Mouse (Mus musculus) G1E (cell line): Measurements from ENCODE around the gene Gpm6a. TPM values are rescaled to one million over a fixed set of nuclear protein-coding genes. Genes with fewer than 3 reads are reported as not detected.

Source experiments
- ATAC-seq: 2 replicates; pipeline ENCODE4 v1.8.0; 2016; ENCODE audit warnings: mild to moderate bottlenecking; ENCODE audit not compliant: insufficient number of reproducible peaks, poor library complexity, low FRiP score, severe bottlenecking; ENCODE audit errors: extremely low read depth
- DNase-seq: peaks from one replicate; pipeline ENCODE4 v3.0.0; 2012; ENCODE audit warnings: low spot score
- H3K27me3 ChIP-seq: 2 replicates; pipeline ENCODE4 v1.6.1; 2012; ENCODE audit warnings: mild to moderate bottlenecking, low read length, inconsistent platforms; ENCODE audit not compliant: insufficient read depth
- H3K36me3 ChIP-seq: replicated peaks from 2 replicates; pipeline ENCODE3; 2012; ENCODE audit warnings: mild to moderate bottlenecking, inconsistent platforms
- H3K4me1 ChIP-seq: 2 replicates; pipeline ENCODE4 v1.6.1; 2012; ENCODE audit warnings: low read depth, low read length, inconsistent platforms, mixed read lengths; ENCODE audit not compliant: insufficient read depth
- H3K4me3 ChIP-seq: 2 replicates; pipeline ENCODE4 v1.5.1; 2012; ENCODE audit warnings: low read depth, mild to moderate bottlenecking, inconsistent platforms, low read length, moderate library complexity, mixed read lengths
- H3K9me3 ChIP-seq: replicated peaks from 2 replicates; pipeline ENCODE4 v1.6.1; 2012; ENCODE audit warnings: inconsistent platforms
- CTCF ChIP-seq: IDR thresholded peaks from 2 replicates; pipeline ENCODE4 v1.5.1; 2012; ENCODE audit warnings: low read depth, low read length, inconsistent platforms, mixed read lengths
- GATA1 ChIP-seq: IDR thresholded peaks from 2 replicates; pipeline ENCODE4 v1.6.1; 2012; ENCODE audit warnings: borderline replicate concordance, low read length, inconsistent platforms, mixed read lengths
- GATA2 ChIP-seq: IDR thresholded peaks from 2 replicates; pipeline ENCODE4 v1.6.1; 2012; ENCODE audit warnings: low read depth, low read length, inconsistent platforms, borderline replicate concordance
- POLR2AphosphoS5 ChIP-seq: IDR thresholded peaks from 2 replicates; pipeline ENCODE4 v1.6.1; 2012; ENCODE audit warnings: low read depth, low read length, inconsistent platforms; ENCODE audit not compliant: insufficient replicate concordance
- TAL1 ChIP-seq: conservative IDR thresholded peaks from 2 replicates; pipeline ENCODE4 v1.6.1; 2012; ENCODE audit warnings: low read depth, low read length, inconsistent platforms, mixed read lengths
- polyA plus RNA-seq: library from polyadenylated mRNA; stranded (reverse); fragments of >175 nt; gene quantifications from 2 replicates; pipeline ENCODE4 v1.2.3, GENCODE M21; 2012
- total RNA-seq, 2 experiments: library from RNA; stranded (forward) in 1 of 2; stranded (reverse) in 1 of 2; fragments of 200-1000 nt in 1 of 2; fragments of >200 nt in 1 of 2; fragmentation: Nextera tagmentation in 1 of 2; gene quantifications; 2 replicates each; pipeline ENCODE4 v1.2.3; 2014 to 2017

The Gpm6a gene
- total and polyA plus RNA-seq, 3 experiments, result not detected

DNA sequence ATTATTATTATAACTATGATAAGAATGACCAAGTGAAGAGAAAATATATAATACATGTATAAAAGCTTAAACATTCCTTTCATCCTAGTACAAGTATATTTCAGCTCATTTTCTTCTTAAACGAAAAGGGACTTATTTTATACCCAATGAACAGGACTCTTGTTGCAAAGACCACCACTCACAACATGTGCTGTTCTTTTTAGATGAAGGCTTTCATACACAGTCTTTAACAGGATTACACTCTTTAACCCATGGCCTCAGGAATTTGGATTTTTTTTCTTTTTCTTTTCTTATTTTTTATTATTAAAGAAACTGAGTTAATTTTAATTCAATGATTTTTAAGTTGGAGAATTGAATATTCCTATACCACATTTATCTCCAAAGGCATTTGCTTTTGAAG is 20.4 kb downstream of the Gpm6a start:
- Histone ChIP-seq H3K4me3 (no peak overlapping the region), H3K36me3 (no peaks in the 10 kb centered on the region), H3K4me1 (no peaks in the 10 kb centered on the region), H3K9me3 (no peaks in the 10 kb centered on the region), H3K27me3 (no peaks in the 10 kb centered on the region)
- TF ChIP-seq CTCF, result no peak
- no peak for TF ChIP-seq TAL1
- TF ChIP-seq GATA1, result no peak
- TF ChIP-seq GATA2, result no peak
- TF ChIP-seq POLR2AphosphoS5, result no peak
- ATAC-seq, result no peak
- DNase-seq, result no peak

DNA sequence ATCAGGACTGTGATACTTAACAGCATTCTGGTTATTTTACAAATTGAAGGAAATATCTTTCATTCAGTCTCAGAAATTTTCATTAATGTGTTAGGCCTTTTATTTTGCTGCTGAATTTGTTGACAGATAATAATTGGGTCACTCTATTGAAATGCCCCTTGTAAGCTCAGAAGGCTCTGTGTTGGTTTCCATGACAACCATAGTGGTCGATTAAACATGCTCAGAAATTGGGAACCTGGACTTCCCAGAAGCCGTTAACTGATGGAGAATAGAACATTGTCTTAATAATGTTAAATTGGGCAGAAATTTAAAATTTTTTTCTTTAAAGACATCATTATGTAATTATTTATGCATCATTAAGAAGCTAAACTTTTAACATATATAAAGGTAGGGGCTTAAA is 20.9 kb downstream of the Gpm6a start:
- ATAC-seq, result no peak
- Histone ChIP-seq H3K27me3 (no peaks in the 10 kb centered on the region), H3K4me3 (no peak overlapping the region)

DNA sequence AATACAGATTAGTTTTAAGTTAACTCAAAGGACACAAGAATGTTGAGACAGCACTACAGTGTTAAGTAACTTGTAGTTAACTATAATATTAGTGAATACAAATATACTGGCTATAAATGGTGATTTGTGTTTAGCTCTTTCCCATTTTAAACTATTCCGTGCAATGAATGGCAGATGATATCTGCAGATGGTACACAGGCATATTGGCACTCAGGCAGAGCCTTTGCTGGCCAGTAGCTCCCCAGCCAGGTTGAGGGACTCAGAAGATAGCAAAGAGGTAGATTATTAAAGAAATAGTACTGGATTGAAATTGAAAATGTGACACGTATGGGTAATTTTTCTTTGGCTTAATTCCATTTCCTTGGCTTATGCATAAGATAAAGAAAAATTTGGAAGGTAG is 21.3 kb downstream of the Gpm6a start:
- Histone ChIP-seq H3K4me3 (no peak overlapping the region), H3K27me3 (no peaks in the 10 kb centered on the region), H3K36me3 (no peaks in the 10 kb centered on the region), H3K4me1 (no peaks in the 10 kb centered on the region), H3K9me3 (no peaks in the 10 kb centered on the region)
- TF ChIP-seq GATA2 (no peak), GATA1 (no peak), TAL1 (no peak), POLR2AphosphoS5 (no peak)
- DNase-seq (no peak), ATAC-seq (no peak)

More for the DNA sequence above, 20.9 kb downstream of the Gpm6a start:
- no peak for DNase-seq
- H3K36me3 ChIP-seq, result no peaks in the 10 kb centered on the region
- no peaks in the 10 kb centered on the region for H3K4me1 ChIP-seq
- no peaks in the 10 kb centered on the region for H3K9me3 ChIP-seq
- TF ChIP-seq POLR2AphosphoS5 (no peak), GATA1 (no peak), CTCF (no peak), TAL1 (no peak)

- no peak for DNase-seq
- no peaks in the 10 kb centered on the region for H3K27me3 ChIP-seq
- H3K4me1 ChIP-seq, result no peaks in the 10 kb centered on the region
- no peak for TF ChIP-seq GATA1
- TF ChIP-seq CTCF, result no peak
- no peak for TF ChIP-seq GATA2
- TF ChIP-seq POLR2AphosphoS5, result no peak
- no peak for TF ChIP-seq TAL1
- no peak for ATAC-seq
- H3K4me3 ChIP-seq, result no peak overlapping the region
- no peaks in the 10 kb centered on the region for H3K9me3 ChIP-seq
- no peaks in the 10 kb centered on the region for H3K36me3 ChIP-seq
These were observed 22.0 kb downstream of the Gpm6a start for GRCm38 (mm10) chr8:54976663-54977062.

DNA sequence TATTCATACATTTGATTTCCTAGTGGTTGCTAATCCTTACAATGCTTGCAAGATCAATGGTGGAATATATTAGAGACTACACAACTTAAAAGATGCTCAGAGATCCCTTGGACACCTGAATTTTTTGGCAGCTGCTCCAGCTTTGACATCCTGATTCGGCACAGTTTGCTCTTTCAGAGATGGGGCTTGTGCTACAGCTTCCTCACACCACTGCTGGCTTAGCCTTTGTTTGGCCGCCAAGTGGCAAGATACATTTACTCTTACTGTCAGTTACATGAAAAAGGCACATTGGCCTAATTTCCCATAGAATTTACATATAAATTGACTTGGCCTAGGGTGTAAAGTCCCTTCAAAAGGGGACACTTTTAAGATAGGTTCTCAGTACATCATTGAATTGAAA is 32.1 kb downstream of the Gpm6a start:
- no peak for ATAC-seq
- Histone ChIP-seq H3K4me1 (no peaks in the 10 kb centered on the region), H3K9me3 (no peaks in the 10 kb centered on the region), H3K4me3 (no peak overlapping the region), H3K36me3 (no peaks in the 10 kb centered on the region), H3K27me3 (no peaks in the 10 kb centered on the region)
- DNase-seq, result no peak
- no peak for TF ChIP-seq POLR2AphosphoS5
- no peak for TF ChIP-seq GATA2
- TF ChIP-seq CTCF, result no peak
- TF ChIP-seq TAL1, result no peak
- TF ChIP-seq GATA1, result no peak

DNA sequence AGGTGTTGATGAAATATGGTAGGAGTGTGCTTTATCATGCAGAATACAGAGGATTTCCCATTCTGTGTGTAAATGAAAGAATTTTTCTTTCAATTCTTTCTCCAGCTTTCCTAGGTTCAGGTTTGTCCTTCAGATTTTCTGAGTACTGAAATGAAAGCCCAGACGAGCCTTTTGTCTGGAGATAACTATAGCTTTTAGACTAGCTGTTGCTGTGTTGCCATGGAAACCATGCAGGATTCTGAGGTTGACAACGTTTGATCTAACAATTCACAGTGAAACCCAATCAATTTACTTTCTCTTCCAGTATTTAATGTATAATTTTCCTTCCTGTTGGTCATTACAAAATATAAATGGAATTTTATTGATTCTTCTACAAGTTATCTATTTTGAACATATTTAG is 34.5 kb downstream of the Gpm6a start:
- H3K27me3 ChIP-seq, result no peaks in the 10 kb centered on the region
- no peak for ATAC-seq
- no peak for TF ChIP-seq GATA1
- TF ChIP-seq POLR2AphosphoS5, result no peak
- no peak for TF ChIP-seq CTCF
- TF ChIP-seq GATA2, result no peak
- TF ChIP-seq TAL1, result no peak
- no peaks in the 10 kb centered on the region for H3K36me3 ChIP-seq
- H3K4me1 ChIP-seq, result no peaks in the 10 kb centered on the region
- no peaks in the 10 kb centered on the region for H3K9me3 ChIP-seq
- no peak overlapping the region for H3K4me3 ChIP-seq
- DNase-seq, result no peak

- no peaks in the 10 kb centered on the region for H3K36me3 ChIP-seq
- DNase-seq (no peak), ATAC-seq (no peak)
- H3K27me3 ChIP-seq, result no peaks in the 10 kb centered on the region
- no peak overlapping the region for H3K4me3 ChIP-seq
- TF ChIP-seq POLR2AphosphoS5 (no peak), GATA2 (no peak)
- H3K9me3 ChIP-seq, result no peaks in the 10 kb centered on the region
- no peaks in the 10 kb centered on the region for H3K4me1 ChIP-seq
These were observed 37.4 kb downstream of the Gpm6a start for GRCm38 (mm10) chr8:54991840-54992609.
